Mouse (Mus musculus) heart, postnatal 0 days (tissue): ENCODE data around the gene Dnajc27.

Source experiments
- CTCF ChIP-seq: IDR thresholded peaks from 2 replicates; pipeline ENCODE4 v1.5.1; 2016; ENCODE audit warnings: antibody characterized with exemption, control low read depth, low read depth
- EP300 ChIP-seq: IDR thresholded peaks from 2 replicates; pipeline ENCODE4 v1.6.1; 2016; ENCODE audit warnings: antibody characterized with exemption, low read depth

DNA sequence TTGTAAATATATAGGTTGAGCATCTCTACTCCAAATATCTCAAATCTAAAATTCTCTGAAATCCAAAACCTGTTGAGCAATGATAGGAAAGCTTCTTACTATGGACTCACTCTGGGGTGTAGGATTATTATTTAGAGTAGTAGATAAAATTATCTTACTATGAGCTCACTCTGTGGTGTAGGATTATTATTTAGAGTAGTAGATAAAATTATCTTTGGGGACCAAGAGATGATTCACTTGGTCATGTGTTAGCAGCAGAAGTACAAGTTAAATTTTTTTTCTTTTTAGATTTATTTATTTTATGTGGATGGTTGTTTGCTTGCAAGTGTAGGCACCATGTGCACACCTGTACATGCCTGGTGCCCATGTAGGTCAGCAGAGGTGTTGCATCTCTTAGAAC, 6.0 kb upstream of the Dnajc27 start:
- TF ChIP-seq EP300 (no peak), CTCF (no peak)
